Mouse (Mus musculus) liver, embryonic 15.5 days (tissue): ENCODE measurements around the gene Tbc1d4. TPM values are rescaled to one million over a fixed set of nuclear protein-coding genes. Genes with fewer than 3 reads are reported as not detected.

Source experiments
- ATAC-seq: fragments of 200-750 bp; cut with Nextera tagmentation; 2 replicates; pipeline ENCODE4 v1.8.0; 2017; ENCODE audit warnings: moderate number of reproducible peaks, mild to moderate bottlenecking, moderate library complexity; ENCODE audit not compliant: insufficient read depth
- H3K27ac ChIP-seq: fragments of 300-500 bp; sonication (generic); replicated peaks from 2 replicates; pipeline ENCODE4 v1.5.1; 2015; ENCODE audit warnings: mild to moderate bottlenecking, inconsistent platforms
- H3K27me3 ChIP-seq: fragments of 300-500 bp; sonication (generic); 2 replicates; pipeline ENCODE4 v1.6.1; 2015; ENCODE audit warnings: mild to moderate bottlenecking, inconsistent platforms
- H3K36me3 ChIP-seq: fragments of 300-500 bp; sonication (generic); replicated peaks from 2 replicates; pipeline ENCODE4 v1.6.1; 2015; ENCODE audit warnings: moderate library complexity, mild to moderate bottlenecking, inconsistent platforms
- H3K4me1 ChIP-seq: fragments of 300-500 bp; sonication (generic); replicated peaks from 2 replicates; pipeline ENCODE4 v1.6.1; 2015; ENCODE audit warnings: inconsistent platforms
- H3K4me2 ChIP-seq: fragments of 300-500 bp; sonication (generic); 2 replicates; pipeline ENCODE4 v1.6.1; 2015; ENCODE audit warnings: moderate library complexity, mild to moderate bottlenecking, inconsistent platforms
- H3K4me3 ChIP-seq: fragments of 300-500 bp; sonication (generic); replicated peaks from 2 replicates; pipeline ENCODE4 v1.5.1; 2015; ENCODE audit warnings: mild to moderate bottlenecking, inconsistent platforms
- H3K9ac ChIP-seq: fragments of 300-500 bp; sonication (generic); 2 replicates; pipeline ENCODE4 v1.6.1; 2015; ENCODE audit warnings: moderate library complexity, mild to moderate bottlenecking, inconsistent platforms
- H3K9me3 ChIP-seq: fragments of 300-500 bp; sonication (generic); replicated peaks from 2 replicates; pipeline ENCODE4 v1.6.1; 2016; ENCODE audit warnings: inconsistent platforms
- WGBS: fragments of 180-500 bp; shearing (Covaris S2); methylation state at CpG from one replicate; pipeline ENCODE4 v1.1.7; 2015; ENCODE audit warnings: mixed read lengths; ENCODE audit not compliant: insufficient replicate concordance; 5-methylcytosine and 5-hydroxymethylcytosine counted together
- polyA plus RNA-seq: library from polyadenylated mRNA; unstranded; fragments of >200 nt; fragmentation: Nextera tagmentation; extraction: Ambion mirVana; gene quantifications from 2 replicates; pipeline ENCODE4 v1.2.1, GENCODE M21; 2015

The Tbc1d4 gene
- polyA plus RNA-seq, 1 experiment from 2014 or later = 2.1 TPM

DNA sequence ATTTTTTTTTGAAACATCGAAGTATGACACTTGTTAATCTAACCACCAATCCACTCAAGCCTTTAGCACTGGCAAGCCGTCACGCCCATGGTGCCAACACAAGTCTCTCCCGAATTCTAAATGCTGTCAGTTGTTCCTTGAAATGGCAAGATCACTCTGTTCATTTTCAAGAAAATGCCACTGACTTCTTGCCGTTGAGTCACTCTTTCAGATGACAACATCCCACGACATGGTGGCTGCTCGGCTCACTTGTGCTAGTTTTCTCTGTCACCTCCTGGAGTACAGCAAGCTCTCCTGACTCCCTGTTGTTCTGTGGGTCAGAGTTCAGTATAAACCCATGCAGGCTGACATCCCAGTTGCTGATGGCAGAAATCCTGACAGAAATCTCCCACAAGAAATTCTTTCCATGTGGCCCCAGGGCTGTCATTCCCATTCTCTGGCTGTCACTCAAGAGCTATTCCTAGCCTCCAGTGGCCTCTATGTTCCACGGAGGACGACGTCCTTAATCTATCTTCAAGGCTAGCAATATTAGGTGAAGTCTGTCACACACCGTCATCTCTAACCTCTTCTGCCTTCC is 81.5 kb downstream of the Tbc1d4 start:
- WGBS = 62% methylated on average over 11 of the region's 11 CpGs
- no peaks in the 10 kb centered on the region for H3K27me3 ChIP-seq
- no peak for ATAC-seq

DNA sequence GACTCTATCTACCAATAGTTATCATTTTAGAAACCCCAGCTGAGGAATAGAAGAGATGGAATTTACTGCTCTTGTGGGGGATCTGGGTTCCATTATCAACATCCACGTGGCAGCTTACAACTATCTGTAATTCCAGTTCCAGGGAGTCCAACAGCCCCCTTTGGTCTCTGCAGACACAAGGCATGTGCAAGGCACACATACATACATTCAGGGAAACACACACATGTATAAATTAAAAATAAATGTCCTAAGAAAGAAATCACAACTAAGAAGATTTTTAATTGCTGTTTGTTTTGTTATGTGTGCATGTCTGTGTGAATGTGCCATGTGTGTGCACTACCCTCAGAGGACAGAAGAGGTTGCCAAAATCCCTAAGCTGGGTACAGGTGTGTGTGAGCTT is 82.5 kb downstream of the Tbc1d4 start:
- no peak overlapping the region for H3K27ac ChIP-seq
- 38% methylated on average over 1 of the region's 1 CpGs for WGBS
- H3K9ac ChIP-seq = no peak overlapping the region
- H3K27me3 ChIP-seq = no peaks in the 10 kb centered on the region
- no peaks in the 10 kb centered on the region for H3K36me3 ChIP-seq
- no peaks in the 10 kb centered on the region for H3K4me1 ChIP-seq
- no peak overlapping the region for H3K4me3 ChIP-seq
- H3K4me2 ChIP-seq = no peak overlapping the region
- no peaks in the 10 kb centered on the region for H3K9me3 ChIP-seq
- no peak for ATAC-seq

More for the DNA sequence above, 81.5 kb downstream of the Tbc1d4 start:
- Histone ChIP-seq H3K9me3 (no peaks in the 10 kb centered on the region), H3K36me3 (no peaks in the 10 kb centered on the region), H3K9ac (no peak overlapping the region), H3K4me2 (no peak overlapping the region), H3K27ac (no peak overlapping the region), H3K4me3 (no peak overlapping the region), H3K4me1 (no peaks in the 10 kb centered on the region)

DNA sequence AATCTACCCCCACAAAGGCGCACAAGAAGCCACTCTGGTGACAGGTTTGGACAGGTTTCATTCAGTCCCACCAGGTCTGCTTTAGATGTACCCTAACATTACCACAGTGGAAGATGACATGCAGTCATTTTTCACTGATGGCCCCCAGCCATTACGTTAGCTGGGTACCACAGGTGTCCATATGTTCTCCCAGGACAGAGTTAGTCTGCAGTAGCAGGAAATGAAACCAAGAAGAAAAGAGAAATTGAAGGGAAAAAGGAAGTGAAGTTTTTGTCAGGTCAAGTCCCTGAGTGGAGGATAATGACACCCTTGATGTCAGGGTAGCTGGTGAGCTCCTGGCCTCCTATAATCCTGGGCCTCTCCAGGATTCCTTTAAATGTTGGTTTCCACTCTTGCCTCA is 89.0 kb downstream of the Tbc1d4 start:
- Histone ChIP-seq H3K27ac (no peak overlapping the region), H3K4me2 (no peak overlapping the region), H3K4me3 (no peak overlapping the region), H3K9me3 (no peaks in the 10 kb centered on the region), H3K27me3 (no peaks in the 10 kb centered on the region), H3K36me3 (no peaks in the 10 kb centered on the region), H3K4me1 (no peaks in the 10 kb centered on the region), H3K9ac (no peak overlapping the region)
- WGBS = 54% methylated on average over 2 of the region's 2 CpGs
- ATAC-seq = no peak

DNA sequence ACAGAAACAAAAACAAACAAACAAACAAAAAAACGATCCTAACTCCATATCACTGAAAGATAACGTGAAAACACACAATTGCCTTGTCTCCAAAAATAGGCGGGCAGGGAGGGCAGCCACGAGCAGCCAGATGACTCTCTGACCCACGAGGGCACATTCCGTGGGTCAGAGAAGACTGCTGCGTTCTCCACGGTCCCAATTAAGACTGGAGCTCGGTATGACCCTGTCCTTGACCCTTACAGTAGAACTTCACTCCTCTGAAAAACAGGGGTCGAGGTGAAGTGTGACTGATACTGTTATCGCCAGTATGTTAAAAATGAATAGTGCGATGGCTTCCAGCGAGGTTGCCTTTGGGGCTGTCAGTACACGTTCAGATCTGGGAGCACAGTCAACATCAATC is 90.7 kb downstream of the Tbc1d4 start:
- no peaks in the 10 kb centered on the region for H3K4me1 ChIP-seq
- WGBS = 46% methylated on average over 14 of the region's 14 CpGs
- no peak for ATAC-seq
- H3K36me3 ChIP-seq = no peaks in the 10 kb centered on the region
- H3K4me2 ChIP-seq = no peak overlapping the region
- H3K4me3 ChIP-seq = no peak overlapping the region
- H3K27me3 ChIP-seq = no peaks in the 10 kb centered on the region
- H3K27ac ChIP-seq = no peak overlapping the region
- no peak overlapping the region for H3K9ac ChIP-seq
- no peaks in the 10 kb centered on the region for H3K9me3 ChIP-seq

DNA sequence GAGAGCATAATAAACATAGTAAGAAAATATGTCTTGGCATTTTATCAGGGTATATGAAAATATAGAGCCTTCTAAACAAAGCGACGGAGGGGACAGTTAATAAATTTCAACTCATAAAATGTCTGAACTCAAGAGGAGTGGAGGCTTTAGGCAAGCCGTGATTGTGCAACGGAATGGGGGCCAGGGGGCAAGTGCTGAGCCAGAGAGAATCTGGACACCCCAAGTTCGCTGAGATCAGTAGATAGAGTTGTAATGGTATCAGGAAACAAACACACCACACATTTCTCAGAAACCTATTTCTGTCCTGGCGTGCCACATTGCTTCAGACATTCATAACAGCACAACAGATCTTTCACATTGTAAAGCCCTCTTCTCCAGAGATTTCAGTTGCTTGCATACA is 91.2 kb downstream of the Tbc1d4 start:
- H3K9me3 ChIP-seq = no peaks in the 10 kb centered on the region
- ATAC-seq = no peak
- H3K27me3 ChIP-seq = no peaks in the 10 kb centered on the region
- H3K4me1 ChIP-seq = no peaks in the 10 kb centered on the region
- H3K9ac ChIP-seq = no peak overlapping the region
- H3K27ac ChIP-seq = no peak overlapping the region
- no peaks in the 10 kb centered on the region for H3K36me3 ChIP-seq
- H3K4me2 ChIP-seq = no peak overlapping the region
- 47% methylated on average over 6 of the region's 6 CpGs for WGBS
- H3K4me3 ChIP-seq = no peak overlapping the region

DNA sequence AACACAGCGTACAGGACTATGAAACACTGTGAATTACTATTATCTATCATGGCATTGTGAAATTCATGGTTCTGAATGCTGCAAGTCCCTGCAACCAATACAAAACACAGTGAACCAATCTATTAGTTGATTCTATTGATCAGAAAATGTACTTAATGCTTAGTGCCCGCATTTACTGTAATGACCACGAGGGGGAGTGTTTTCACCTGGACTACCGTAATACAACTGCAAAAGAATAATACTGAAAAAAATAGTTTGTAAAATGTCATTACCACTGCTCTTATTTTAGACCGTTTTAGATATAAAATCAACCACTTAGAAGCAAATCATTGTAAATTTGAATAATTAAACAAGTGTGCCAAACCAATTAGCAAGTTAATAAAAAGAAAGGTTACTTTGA is 91.7 kb downstream of the Tbc1d4 start:
- Histone ChIP-seq H3K9ac (no peak overlapping the region), H3K4me3 (no peak overlapping the region), H3K4me2 (no peak overlapping the region), H3K4me1 (no peaks in the 10 kb centered on the region), H3K27ac (no peak overlapping the region), H3K9me3 (no peaks in the 10 kb centered on the region), H3K36me3 (no peaks in the 10 kb centered on the region), H3K27me3 (no peaks in the 10 kb centered on the region)
- WGBS = 18% methylated on average over 5 of the region's 5 CpGs
- no peak for ATAC-seq

DNA sequence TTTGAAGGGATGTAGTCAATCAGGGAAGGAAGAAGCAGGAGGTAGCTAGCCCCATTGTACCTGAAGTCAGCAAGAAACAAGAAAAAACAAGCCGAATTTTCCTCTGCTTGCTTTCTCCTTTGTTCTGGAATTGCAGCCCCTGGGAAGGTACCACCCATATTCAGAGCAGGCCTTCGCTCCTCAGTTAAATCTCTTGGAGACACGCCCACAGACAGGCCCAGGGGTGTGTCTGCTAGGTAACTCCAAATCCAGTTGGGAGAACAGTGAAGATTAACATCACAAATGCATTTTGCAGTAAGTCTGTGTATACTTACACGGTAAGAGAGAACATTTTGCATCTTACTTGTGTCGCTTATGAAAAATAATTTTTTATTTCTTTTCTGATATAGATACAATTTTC is 92.1 kb downstream of the Tbc1d4 start:
- 34% methylated on average over 5 of the region's 5 CpGs for WGBS
- H3K9me3 ChIP-seq = no peaks in the 10 kb centered on the region
- H3K4me1 ChIP-seq = no peaks in the 10 kb centered on the region
- no peak for ATAC-seq
- no peak overlapping the region for H3K27ac ChIP-seq
- H3K4me2 ChIP-seq = no peak overlapping the region
- H3K36me3 ChIP-seq = no peaks in the 10 kb centered on the region
- no peaks in the 10 kb centered on the region for H3K27me3 ChIP-seq
- H3K4me3 ChIP-seq = no peak overlapping the region
- H3K9ac ChIP-seq = no peak overlapping the region

DNA sequence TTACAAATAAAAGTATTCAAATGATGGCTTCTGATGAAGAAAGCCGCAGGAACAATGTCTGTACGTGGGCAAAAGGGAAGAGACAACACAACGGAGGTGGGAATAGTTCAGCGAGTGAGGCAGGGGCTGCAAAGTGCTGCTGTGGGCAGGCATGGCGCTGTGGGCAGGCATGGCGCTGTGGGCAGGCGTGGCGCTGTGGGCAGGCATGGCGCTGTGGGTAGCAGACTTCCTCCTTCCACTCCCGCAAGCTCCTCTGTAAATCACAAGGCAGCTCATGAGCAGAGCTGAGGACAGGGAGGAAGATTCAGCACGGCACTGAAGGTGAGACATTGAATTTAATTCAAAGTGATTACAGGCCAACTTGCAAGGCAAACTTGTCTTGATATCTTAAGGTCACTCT is 93.0 kb downstream of the Tbc1d4 start:
- Histone ChIP-seq H3K4me1 (no peaks in the 10 kb centered on the region), H3K9ac (no peak overlapping the region), H3K36me3 (no peaks in the 10 kb centered on the region), H3K9me3 (no peaks in the 10 kb centered on the region), H3K27ac (no peak overlapping the region), H3K4me2 (no peak overlapping the region), H3K27me3 (no peaks in the 10 kb centered on the region), H3K4me3 (no peak overlapping the region)
- WGBS = 59% methylated on average over 11 of the region's 11 CpGs
- ATAC-seq = no peak

DNA sequence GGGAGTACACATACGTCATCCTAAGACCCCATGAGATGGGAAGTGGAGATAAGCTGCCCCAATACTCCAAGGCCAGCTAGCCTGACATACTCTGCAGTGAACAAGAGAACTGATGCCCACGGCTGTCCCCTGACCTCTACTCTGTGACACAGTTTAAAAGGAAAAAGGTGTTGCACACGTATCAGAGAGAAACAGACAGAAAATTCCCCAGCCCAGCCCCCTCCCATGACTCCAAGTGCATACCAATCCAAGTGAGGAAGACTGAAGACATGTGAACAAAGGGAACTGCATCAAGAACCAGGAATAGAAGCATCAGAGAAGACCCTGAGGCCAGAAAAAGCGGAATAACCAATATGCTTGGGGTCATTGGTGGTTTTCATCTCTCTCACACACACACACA is 93.7 kb downstream of the Tbc1d4 start:
- no peak overlapping the region for H3K9ac ChIP-seq
- H3K9me3 ChIP-seq = no peaks in the 10 kb centered on the region
- H3K27me3 ChIP-seq = no peaks in the 10 kb centered on the region
- no peak for ATAC-seq
- no peak overlapping the region for H3K27ac ChIP-seq
- H3K36me3 ChIP-seq = no peaks in the 10 kb centered on the region
- H3K4me2 ChIP-seq = no peak overlapping the region
- no peak overlapping the region for H3K4me3 ChIP-seq
- H3K4me1 ChIP-seq = no peaks in the 10 kb centered on the region
- WGBS = 52% methylated on average over 4 of the region's 4 CpGs

DNA sequence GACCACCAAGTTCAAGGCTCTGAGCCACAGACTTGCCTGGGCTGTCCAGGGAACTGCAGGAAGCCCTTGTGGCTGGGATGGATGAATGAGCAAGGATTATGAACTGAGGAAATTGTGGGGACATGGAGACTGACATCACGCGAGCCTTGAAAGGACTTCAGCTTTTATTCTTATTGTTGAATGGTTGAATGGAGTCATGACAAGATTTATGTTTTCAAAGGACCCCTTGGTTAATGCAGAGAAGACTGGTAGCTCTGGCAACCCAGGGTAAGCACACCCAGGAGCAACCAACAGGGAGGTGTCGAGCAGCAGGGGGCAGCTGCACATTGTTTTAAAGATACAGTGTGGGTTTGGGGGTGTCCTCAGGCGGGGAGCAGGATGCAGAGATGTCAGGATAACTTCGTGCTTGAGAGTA is 94.4 kb downstream of the Tbc1d4 start:
- no peaks in the 10 kb centered on the region for H3K27me3 ChIP-seq
- 53% methylated on average over 5 of the region's 5 CpGs for WGBS
- H3K27ac ChIP-seq = no peak overlapping the region
- H3K4me3 ChIP-seq = no peak overlapping the region
- no peak overlapping the region for H3K4me2 ChIP-seq
- H3K4me1 ChIP-seq = no peaks in the 10 kb centered on the region
- no peak for ATAC-seq
- H3K36me3 ChIP-seq = no peaks in the 10 kb centered on the region
- no peaks in the 10 kb centered on the region for H3K9me3 ChIP-seq
- no peak overlapping the region for H3K9ac ChIP-seq

DNA sequence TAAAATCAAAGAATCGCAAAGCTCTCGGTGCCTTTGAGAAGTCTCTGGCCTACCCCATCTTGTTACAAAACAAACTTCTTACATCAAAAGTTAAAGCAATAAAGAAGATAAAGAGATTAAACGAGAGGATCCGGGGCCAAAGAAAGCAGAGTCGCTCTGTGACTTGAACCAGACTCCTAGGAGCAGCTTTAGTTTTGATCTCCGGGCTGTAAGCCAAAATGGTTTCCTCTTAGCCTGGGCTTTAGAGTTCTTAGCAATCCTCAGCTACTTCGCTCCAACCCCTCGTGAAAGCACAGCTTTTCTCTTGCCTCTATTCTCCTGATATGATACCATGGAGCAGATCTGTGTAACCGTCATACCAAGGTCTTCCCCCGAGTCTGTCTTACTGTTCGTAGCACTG is 95.8 kb downstream of the Tbc1d4 start:
- ATAC-seq = no peak
- H3K9me3 ChIP-seq = no peaks in the 10 kb centered on the region
- H3K27ac ChIP-seq = no peak overlapping the region
- no peaks in the 10 kb centered on the region for H3K36me3 ChIP-seq
- no peaks in the 10 kb centered on the region for H3K27me3 ChIP-seq
- H3K9ac ChIP-seq = no peak overlapping the region
- H3K4me2 ChIP-seq = no peak overlapping the region
- 69% methylated on average over 11 of the region's 11 CpGs for WGBS
- H3K4me3 ChIP-seq = no peak overlapping the region
- no peaks in the 10 kb centered on the region for H3K4me1 ChIP-seq

DNA sequence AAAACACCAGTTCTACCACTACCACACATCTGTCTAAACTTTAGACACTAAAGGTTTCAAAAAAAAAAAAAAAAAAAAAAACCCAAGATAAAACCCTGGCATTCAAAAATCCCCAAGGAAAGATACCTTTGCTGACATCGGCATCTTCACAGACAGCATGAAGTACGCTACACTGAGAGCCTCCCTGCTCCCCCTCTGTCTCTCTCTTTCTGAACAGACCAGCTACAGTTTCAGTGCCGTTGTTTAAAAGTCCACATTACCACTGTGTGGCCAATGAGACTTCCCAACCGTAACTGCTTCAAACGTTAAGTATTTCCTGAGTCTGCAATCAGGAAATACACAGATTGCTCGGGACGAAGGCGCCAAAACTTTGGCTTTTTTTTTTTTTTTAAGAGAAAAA is 97.6 kb downstream of the Tbc1d4 start:
- Histone ChIP-seq H3K27ac (no peak overlapping the region), H3K4me3 (no peak overlapping the region), H3K9me3 (no peaks in the 10 kb centered on the region), H3K4me2 (no peak overlapping the region), H3K27me3 (no peaks in the 10 kb centered on the region), H3K9ac (no peak overlapping the region), H3K36me3 (no peaks in the 10 kb centered on the region), H3K4me1 (no peaks in the 10 kb centered on the region)
- WGBS = 28% methylated on average over 8 of the region's 8 CpGs
- no peak for ATAC-seq
